Mouse (Mus musculus) ES-E14 (cell line): Measurements from ENCODE around the gene Mx1.

Source experiments
- MAFK ChIP-seq: IDR thresholded peaks from 2 replicates; pipeline ENCODE4 v1.6.1; 2014; ENCODE audit warnings: mild to moderate bottlenecking, low read depth, low read length, inconsistent platforms; ENCODE audit not compliant: insufficient read depth
- ZNF384 ChIP-seq: IDR thresholded peaks from 2 replicates; pipeline ENCODE4 v1.6.1; 2012; ENCODE audit warnings: low read depth, low read length, inconsistent platforms

- TF ChIP-seq MAFK (no peak), ZNF384 (no peak)
Measured at GRCm38 (mm10) chr16:97474671-97475070, 12.0 kb upstream of the Mx1 start.
